Mouse (Mus musculus) MEL (cell line): ENCODE measurements around the gene Mmp24.

Experiments used
- E2F4 ChIP-seq: IDR thresholded peaks from 2 replicates; pipeline ENCODE4 v1.6.1; 2011; ENCODE audit warnings: low read depth, low read length, improper control_type of control experiment, borderline replicate concordance
- ETS1 ChIP-seq: IDR thresholded peaks from 2 replicates; pipeline ENCODE4 v1.6.1; 2012; ENCODE audit warnings: low read depth, mild to moderate bottlenecking, inconsistent platforms, low read length, improper control_type of control experiment, moderate library complexity
- POLR2A ChIP-seq, 2 experiments: IDR thresholded peaks; 2 replicates each; pipeline ENCODE4 v1.6.1; 2011 to 2012; ENCODE audit warnings: low read length in 2 of 2, mild to moderate bottlenecking in 2 of 2, control low read depth in 1 of 2, improper control_type of control experiment in 1 of 2, low read depth in 1 of 2, moderate library complexity in 1 of 2; ENCODE audit not compliant: control insufficient read depth in 1 of 2, insufficient read depth in 1 of 2, poor library complexity in 1 of 2

DNA sequence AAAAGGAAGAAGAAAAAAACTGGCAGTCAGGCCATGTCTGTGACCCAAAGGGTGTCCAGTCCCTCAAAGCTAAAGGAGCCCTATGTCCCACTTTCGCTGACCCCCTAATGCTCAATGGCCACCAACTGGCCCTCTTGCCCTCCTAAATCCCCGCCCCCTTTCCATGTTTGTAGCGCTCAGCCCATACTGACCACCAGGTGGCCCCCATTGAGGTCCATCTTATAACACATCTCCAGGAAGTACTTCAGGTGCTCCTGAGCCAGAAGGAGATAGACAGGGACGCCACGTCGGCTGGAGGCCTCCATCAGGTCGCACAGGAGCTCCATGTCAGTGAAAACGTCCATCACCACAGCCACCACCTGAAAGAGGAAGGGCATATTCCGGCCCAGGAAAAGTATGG, 56.2 kb downstream of the Mmp24 start:
- no peak for TF ChIP-seq POLR2A (IDR thresholded peaks at IDR 0.05; ENCODE audit: control insufficient read depth in 1 of 2, insufficient read depth in 1 of 2, low read depth in 1 of 2, low read length in 2 of 2, poor library complexity in 1 of 2)
- no peak for TF ChIP-seq ETS1
- TF ChIP-seq E2F4: no peak
